Mouse (Mus musculus) left cerebral cortex, postnatal 25 days (tissue): ENCODE results near the gene Abhd12. TPM values are rescaled to one million over a fixed set of nuclear protein-coding genes. Genes with fewer than 3 reads are reported as not detected.

Source experiments
- DNase-seq, 2 experiments: peaks; one replicate each; pipeline ENCODE4 v3.0.0; 2022; ENCODE audit warnings: low spot score in 2 of 2, mixed read lengths in 1 of 2
- intact Hi-C: fragments of 180-260 bp; cut with DNase I; formaldehyde crosslinking; loops from one replicate; pipeline ENCODE4 v1.15.1; 2025
- total RNA-seq, 2 experiments: library from RNA; stranded (reverse); gene quantifications; 2 replicates each; pipeline ENCODE4 v1.2.3; 2021

The Abhd12 gene
- total RNA-seq, 2 experiments from 2014 or later = 300 to 308 TPM

GRCm38 (mm10) chr2:150826426-150826825 lies 78.1 kb downstream of the Abhd12 start:
- DNase-seq = no peak
- intact Hi-C loops = no loop called here

- intact Hi-C loops = no loop called here
Measured at GRCm38 (mm10) chr2:150822987-150823386, 81.6 kb downstream of the Abhd12 start.

GRCm38 (mm10) chr2:150820720-150821119 lies 83.8 kb downstream of the Abhd12 start:
- intact Hi-C loops = no loop called here
- DNase-seq = no peak

More at GRCm38 (mm10) chr2:150822987-150823386, 81.6 kb downstream of the Abhd12 start:
- DNase-seq = no peak

- intact Hi-C loops = no loop called here
- DNase-seq = no peak
Measured at GRCm38 (mm10) chr2:150818742-150819141, 85.8 kb downstream of the Abhd12 start.

- intact Hi-C loops = no loop called here
- DNase-seq = peak in 1 of 2 experiments; percentile 45
Measured at GRCm38 (mm10) chr2:150816676-150817402, 87.7 kb downstream of the Abhd12 start.

- intact Hi-C loops = no loop called here
Measured at GRCm38 (mm10) chr2:150812816-150813215, 91.7 kb downstream of the Abhd12 start.

GRCm38 (mm10) chr2:150810603-150811002 lies 93.9 kb downstream of the Abhd12 start:
- intact Hi-C loops = no loop called here
- no peak for DNase-seq

More at GRCm38 (mm10) chr2:150812816-150813215, 91.7 kb downstream of the Abhd12 start:
- no peak for DNase-seq

- no peak for DNase-seq
- intact Hi-C loops = loop anchor here (10.0 kb wide), 1 partner anchor 196 kb away; no protein-coding TSS in a partner anchor
Measured at GRCm38 (mm10) chr2:150808812-150809211, 95.7 kb downstream of the Abhd12 start.

GRCm38 (mm10) chr2:150808381-150808780 lies 96.2 kb downstream of the Abhd12 start:
- intact Hi-C loops = loop anchor here (10.0 kb wide), 1 partner anchor 196 kb away; no protein-coding TSS in a partner anchor
- peak in 1 of 2 experiments; percentile 31 for DNase-seq

GRCm38 (mm10) chr2:150803035-150803434 lies 101.5 kb downstream of the Abhd12 start:
- intact Hi-C loops = loop anchor here (10.0 kb wide), 1 partner anchor 202 kb away; no protein-coding TSS in a partner anchor
- peak in 1 of 2 experiments; percentile 35 for DNase-seq

GRCm38 (mm10) chr2:150800616-150801015 lies 103.9 kb downstream of the Abhd12 start:
- intact Hi-C loops = loop anchor here (10.0 kb wide), 1 partner anchor 204 kb away; no protein-coding TSS in a partner anchor
- no peak for DNase-seq

- intact Hi-C loops = no loop called here
- DNase-seq = no peak
Measured at GRCm38 (mm10) chr2:150798084-150798483, 106.5 kb downstream of the Abhd12 start.

GRCm38 (mm10) chr2:150793320-150793719 lies 111.2 kb downstream of the Abhd12 start:
- no peak for DNase-seq
- intact Hi-C loops = no loop called here

GRCm38 (mm10) chr2:150788768-150789550 lies 115.6 kb downstream of the Abhd12 start:
- peak; percentile 69 to 81 for DNase-seq
- intact Hi-C loops = loop anchor here (5.0 kb wide), 1 partner anchor 182 kb away; the partner anchor contains the start of gene Apmap

GRCm38 (mm10) chr2:150787234-150787771 lies 117.2 kb downstream of the Abhd12 start:
- peak in 1 of 2 experiments; percentile 8 for DNase-seq
- intact Hi-C loops = loop anchor here (2.0 to 5.0 kb wide), 2 partner anchors 39 to 180 kb away; partner anchors contain the start of genes Apmap and Entpd6

GRCm38 (mm10) chr2:150786251-150787180 lies 118.0 kb downstream of the Abhd12 start, which contains the start of gene Pygb:
TSS of gene Pygb (plus strand) at chr2:150786735.
- intact Hi-C loops = loop anchor here (2.0 to 5.0 kb wide), 2 partner anchors 38 to 179 kb away; partner anchors contain the start of genes Apmap and Entpd6
- DNase-seq = peak; percentile 87 to 89

- intact Hi-C loops = no loop called here
Measured at GRCm38 (mm10) chr2:150782801-150783200, 121.7 kb downstream of the Abhd12 start.

More at GRCm38 (mm10) chr2:150782801-150783200, 121.7 kb downstream of the Abhd12 start:
- DNase-seq = no peak
